Mouse (Mus musculus): ENCODE measurements around the gene Stxbp2. TPM values are rescaled to one million over a fixed set of nuclear protein-coding genes. Genes with fewer than 3 reads are reported as not detected.

Gene Stxbp2
- total RNA-seq (2012; rRNA removed) (81.1 and 82.1 TPM in 2 replicates), polyA plus RNA-seq (2012; ENCODE audit: insufficient read depth in 1 of 2, insufficient read length in 2 of 2, low read depth in 1 of 2, low replicate concordance in 2 of 2, missing spikeins in 1 of 2) (100 to 1,000 TPM; 117 to 186 TPM)

- Histone ChIP-seq H3K9ac (ENCODE audit: control insufficient read depth, low read depth, low read length, poor library complexity, severe bottlenecking) (peak within 1 kb of the TSS; percentile 85), H3K9me3 (replicated peaks; ENCODE audit: insufficient read depth, low read length) (no peaks in the 10 kb centered on the region), H3K36me3 (ENCODE audit: control insufficient read depth in 1 of 2, insufficient read depth in 2 of 2, low read length in 2 of 2) (peaks cover 3 to 24% of the 10 kb centered on the region in 2 experiments; a peak in 3 of 4 replicates), H3K4me1 (ENCODE audit: control insufficient read depth in 1 of 2, insufficient read depth in 2 of 2, low read length in 2 of 2) (peaks cover 10 to 18% of the 10 kb centered on the region in 2 experiments), H3K27ac (ENCODE audit: control insufficient read depth, low read depth, low read length) (peak within 1 kb of the TSS; percentile 20), H3K79me2 (ENCODE audit: control insufficient read depth, insufficient read depth, low read length, poor library complexity) (peaks cover 11% of the 10 kb centered on the region), H3K27me3 (ENCODE audit: control insufficient read depth in 1 of 2, insufficient read depth in 2 of 2, low read length in 2 of 2) (no peaks in the 10 kb centered on the region), H3K4me3 (ENCODE audit: control insufficient read depth in 1 of 2, insufficient read depth in 1 of 2, low read depth in 2 of 2, low read length in 2 of 2) (peak within 1 kb of the TSS; percentile 85 to 87)
- peak; percentile 88 for DNase-seq (ENCODE audit: low read depth, low spot score)
- TF ChIP-seq GABPA (IDR thresholded peaks at IDR 0.05; ENCODE audit: low read depth, low read length) (no peak), MAX (IDR thresholded peaks at IDR 0.05; ENCODE audit: low read length) (peak; percentile 75), CHD2 (IDR thresholded peaks at IDR 0.05; ENCODE audit: low read length) (no peak), POLR2AphosphoS5 (IDR thresholded peaks at IDR 0.05; ENCODE audit: borderline replicate concordance, low read depth, low read length) (no peak), POLR2A (IDR thresholded peaks at IDR 0.05; ENCODE audit: control insufficient read depth in 1 of 2, insufficient read depth in 1 of 2, low read depth in 1 of 2, low read length in 2 of 2, poor library complexity in 1 of 2) (peak; percentile 81 to 84), MXI1 (IDR thresholded peaks at IDR 0.05; ENCODE audit: low read depth, low read length) (peak; percentile 68; the same call in 1 of the 2 replicates), SMC3 (IDR thresholded peaks at IDR 0.05; ENCODE audit: low read depth, low read length) (no peak), CTCF (IDR thresholded peaks at IDR 0.05 in 2 of 3, conservative IDR thresholded peaks at IDR 0.05 in 1 of 3; ENCODE audit: control insufficient read depth in 1 of 3, insufficient read depth in 1 of 3, low read depth in 2 of 3, low read length in 3 of 3, poor library complexity in 1 of 3, severe bottlenecking in 1 of 3) (no peak), ZNF384 (IDR thresholded peaks at IDR 0.05; ENCODE audit: low read depth, low read length) (no peak), TBP (IDR thresholded peaks at IDR 0.05; ENCODE audit: low read depth, low read length) (peak; percentile 39; the same call in 1 of the 2 replicates), USF2 (IDR thresholded peaks at IDR 0.05; ENCODE audit: borderline replicate concordance in 1 of 2, insufficient read depth in 1 of 2, low read depth in 1 of 2, low read length in 2 of 2) (no peak), ZC3H11A (IDR thresholded peaks at IDR 0.05; ENCODE audit: low read depth, low read length) (no peak), ZKSCAN1 (IDR thresholded peaks at IDR 0.05; ENCODE audit: low read depth, low read length) (no peak), JUND (IDR thresholded peaks at IDR 0.05; ENCODE audit: low read depth, low read length) (no peak), MAZ (IDR thresholded peaks at IDR 0.05; ENCODE audit: low read depth, low read length) (peak; percentile 52; the same call in 1 of the 2 replicates), MEF2A (IDR thresholded peaks at IDR 0.05; ENCODE audit: extremely low read depth, insufficient replicate concordance, low read depth, low read length, poor library complexity, severe bottlenecking) (no peak), USF1 (IDR thresholded peaks at IDR 0.05; ENCODE audit: low read depth, low read length) (peak; percentile 71), RAD21 (IDR thresholded peaks at IDR 0.05; ENCODE audit: low read depth, low read length) (no peak), E2F4 (IDR thresholded peaks at IDR 0.05; ENCODE audit: borderline replicate concordance, low read depth, low read length) (no peak), MYC (IDR thresholded peaks at IDR 0.05; ENCODE audit: low read depth, low read length) (0 out of 2 replicates have a peak, but pooled peaks have one; percentile 3), NRF1 (IDR thresholded peaks at IDR 0.05; ENCODE audit: insufficient read depth, low read depth, low read length, poor library complexity, severe bottlenecking) (peak; percentile 45; the same call in 1 of the 2 replicates), CHD1 (IDR thresholded peaks at IDR 0.05; ENCODE audit: low read depth, low read length) (no peak), NELFE (IDR thresholded peaks at IDR 0.05; ENCODE audit: low read depth, low read length) (peak; percentile 74), KAT2A (conservative IDR thresholded peaks at IDR 0.05; ENCODE audit: low read depth, low read length) (no peak), EP300 (IDR thresholded peaks at IDR 0.05; ENCODE audit: low read depth in 1 of 2, low read length in 2 of 2) (no peak), ETS1 (IDR thresholded peaks at IDR 0.05; ENCODE audit: low read depth, low read length) (peak; percentile 16; the same call in 1 of the 2 replicates), MYB (IDR thresholded peaks at IDR 0.05; ENCODE audit: low read depth, low read length) (0 out of 2 replicates have a peak, but pooled peaks have one; percentile 30), RCOR1 (IDR thresholded peaks at IDR 0.05; ENCODE audit: low read depth, low read length) (no peak), TCF12 (IDR thresholded peaks at IDR 0.05; ENCODE audit: low read depth, low read length) (peak; percentile 68), SIN3A (IDR thresholded peaks at IDR 0.05; ENCODE audit: low read length) (peak; percentile 58), GATA1 (IDR thresholded peaks at IDR 0.05; ENCODE audit: low read depth, low read length) (no peak), HCFC1 (IDR thresholded peaks at IDR 0.05; ENCODE audit: low read depth, low read length) (peak; percentile 71), ZMIZ1 (IDR thresholded peaks at IDR 0.05; ENCODE audit: low read depth, low read length) (peak; percentile 60; the same call in 1 of the 2 replicates), BHLHE40 (IDR thresholded peaks at IDR 0.05; ENCODE audit: borderline replicate concordance, low read depth, low read length) (no peak; the same call in 1 of the 2 replicates), POLR2AphosphoS2 (IDR thresholded peaks at IDR 0.05; ENCODE audit: low read length) (peak; percentile 74; the same call in 1 of the 2 replicates)
These were observed at the start of gene Stxbp2 for GRCm38 (mm10) chr8:3630647-3631477. Gene Stxbp2, plus strand, starts transcription at chr8:3630955.
